Mouse (Mus musculus) pancreas, adult 10 weeks (tissue): ENCODE results near the gene Slc26a6. TPM values are rescaled to one million over a fixed set of nuclear protein-coding genes. Genes with fewer than 3 reads are reported as not detected.

Experiments
- polyA plus RNA-seq: library from polyadenylated mRNA; stranded (reverse); fragments of 350-450 nt; fragmentation: Illumina TruSeq; extraction: RNeasy Lipid Tissue Mini Kit (QIAGEN cat#74804); gene quantifications from one replicate; pipeline ENCODE4 v1.2.3, GENCODE M21; 2015; ENCODE audit warnings: low read depth, low replicate concordance; ENCODE audit not compliant: insufficient read depth

Gene Slc26a6
- polyA plus RNA-seq = 27.2 TPM

GRCm38 (mm10) chr9:108852976-108853375 lies at the start of gene Slc26a6:
Slc26a6 (plus strand) TSS chr9:108853283.

DNA sequence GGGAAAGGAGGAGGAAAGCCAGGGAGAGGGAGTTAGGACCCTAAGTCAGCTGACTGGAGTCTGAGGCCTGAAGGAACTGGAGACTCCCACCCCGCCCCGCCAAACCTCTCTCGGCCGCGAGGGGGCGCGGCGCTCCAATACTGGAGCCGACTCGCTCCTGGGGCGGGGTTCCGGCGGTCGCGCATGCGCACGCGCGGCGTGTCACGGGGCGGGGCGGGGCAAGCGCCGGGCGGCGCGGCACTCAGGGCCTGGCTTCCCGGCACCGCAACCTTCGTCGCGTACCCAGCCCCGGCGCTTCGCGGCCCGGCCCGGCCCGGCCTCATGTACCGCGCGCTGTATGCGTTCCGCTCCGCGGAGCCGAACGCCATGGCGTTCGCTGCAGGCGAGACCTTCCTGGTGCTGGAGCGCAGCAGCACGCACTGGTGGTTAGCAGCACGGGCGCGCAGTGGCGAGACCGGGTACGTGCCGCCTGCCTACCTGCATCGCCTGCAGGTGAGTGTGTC lies 44.9 kb upstream of the Slc26a6 start, which contains the start of gene Nckipsd:
Gene Nckipsd, plus strand, starts transcription at position 206 of the 503 bp plus-strand sequence.

GRCm38 (mm10) chr9:108825820-108826699 lies 27.0 kb upstream of the Slc26a6 start, which contains the start of gene Celsr3:
Celsr3 (plus strand) TSS chr9:108826320.

DNA sequence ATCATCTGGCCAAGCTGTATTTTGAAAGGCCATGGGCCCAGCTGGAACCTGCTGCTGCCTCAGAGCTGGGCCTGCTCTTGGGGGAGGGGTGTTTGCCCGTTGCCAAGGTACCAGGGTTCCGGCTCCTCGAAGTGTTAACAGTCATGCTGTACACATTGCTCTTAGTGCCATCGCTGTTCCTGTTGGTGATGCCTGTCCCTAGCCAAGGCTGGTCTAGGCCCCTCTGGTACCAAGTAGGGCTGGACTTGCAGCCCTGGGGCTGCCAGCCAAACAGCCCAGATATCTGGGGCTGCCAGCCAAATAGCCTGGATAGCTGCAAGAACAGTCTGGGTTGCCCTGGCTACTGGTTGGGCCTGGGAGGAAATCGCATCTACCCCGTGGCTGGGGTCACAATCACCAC lies 61.4 kb downstream of the Slc26a6 start, which contains the start of gene Tmem89:
Gene Tmem89, plus strand, starts transcription at position 129 of the 400 bp plus-strand sequence.

GRCm38 (mm10) chr9:108936418-108937364 lies 83.6 kb downstream of the Slc26a6 start, which contains the start of gene Uqcrc1:
Uqcrc1 (plus strand) TSS chr9:108936633.

GRCm38 (mm10) chr9:108953081-108953636 lies 100.1 kb downstream of the Slc26a6 start, which contains the start of gene Col7a1:
Col7a1 (plus strand) TSS chr9:108953586.

Other genes with a start within 250 kb of the Slc26a6 start
- gene Arih2, start 203.9 kb upstream of the Slc26a6 start, polyA plus RNA-seq = 9.1 TPM
- gene Slc25a20, start 191.2 kb upstream of the Slc26a6 start, polyA plus RNA-seq = 4.5 TPM
- gene Prkar2a, start 164.0 kb upstream of the Slc26a6 start, polyA plus RNA-seq = 5.3 TPM
- 40.4 TPM for gene Ip6k2, start 69.5 kb upstream of the Slc26a6 start, polyA plus RNA-seq
- 4.9 TPM for gene Nckipsd, start 44.9 kb upstream of the Slc26a6 start, polyA plus RNA-seq
- gene Celsr3, start 27.0 kb upstream of the Slc26a6 start, polyA plus RNA-seq = 3.8 TPM
- gene Tmem89, start 61.3 kb downstream of the Slc26a6 start, polyA plus RNA-seq = not detected
- gene Uqcrc1, start 83.3 kb downstream of the Slc26a6 start, polyA plus RNA-seq = 35.3 TPM
- 130 TPM for gene Col7a1, start 100.3 kb downstream of the Slc26a6 start, polyA plus RNA-seq
- 3.3 TPM for gene Ucn2, start 132.7 kb downstream of the Slc26a6 start, polyA plus RNA-seq
- 2.3 TPM for gene Pfkfb4, start 138.5 kb downstream of the Slc26a6 start, polyA plus RNA-seq
- 39.1 TPM for gene Shisa5, start 185.3 kb downstream of the Slc26a6 start, polyA plus RNA-seq
- gene Trex1, start 206.5 kb downstream of the Slc26a6 start, polyA plus RNA-seq = 5.4 TPM
- 3.1 TPM for gene Atrip, start 220.8 kb downstream of the Slc26a6 start, polyA plus RNA-seq
- gene Ccdc51, start 229.2 kb downstream of the Slc26a6 start, polyA plus RNA-seq = 0.74 TPM
- 54.7 TPM for gene Tma7, start 229.3 kb downstream of the Slc26a6 start, polyA plus RNA-seq
- gene Plxnb1, start 242.1 kb downstream of the Slc26a6 start, polyA plus RNA-seq = 8.9 TPM